Mouse (Mus musculus) megakaryocyte progenitor cell, adult 5-6 weeks (primary cell): ENCODE measurements at regions not wholly inside any gene's neighbourhood (a gene's known extent, or its start where the extent isn't known, plus 50 kb on each side); places are given as distances from the start of the nearest gene placed in this dataset.
"Not testable (repeated sequence)": the region's sequence is repeated elsewhere in the genome, so short reads cannot be mapped to it uniquely, and the experiment has no call there.

Experiments used
- ATAC-seq: replicated peaks from 2 replicates; pipeline ENCODE4 v1.8.0; 2016; ENCODE audit warnings: mild to moderate bottlenecking, moderate TSS enrichment, inconsistent platforms; ENCODE audit not compliant: poor library complexity

GRCm38 (mm10) chr6:68977959-68978358 is 1442.4 kb upstream of the Tacstd2 start:
- no peak for ATAC-seq

GRCm38 (mm10) chr6:68964012-68964411 is 1428.4 kb upstream of the Tacstd2 start:
- ATAC-seq: no peak

- peak; percentile 76 for ATAC-seq
Observed at GRCm38 (mm10) chr6:68938104-68938503, 1402.5 kb upstream of the Tacstd2 start.

GRCm38 (mm10) chr6:68931860-68932259 is 1396.3 kb upstream of the Tacstd2 start:
- peak; percentile 58; the same call in 1 of the 2 replicates for ATAC-seq

GRCm38 (mm10) chr6:68915536-68915935 is 1379.9 kb upstream of the Tacstd2 start:
- no peak for ATAC-seq

- ATAC-seq: no peak
Observed at GRCm38 (mm10) chr6:68884130-68884529, 1348.5 kb upstream of the Tacstd2 start.

- ATAC-seq: not testable (repeated sequence)
Observed at GRCm38 (mm10) chr6:68852761-68853160, 1317.2 kb upstream of the Tacstd2 start.

GRCm38 (mm10) chr6:68852286-68852685 is 1316.7 kb upstream of the Tacstd2 start:
- no peak for ATAC-seq

GRCm38 (mm10) chr6:68835186-68835585 is 1299.6 kb upstream of the Tacstd2 start:
- ATAC-seq: no peak

GRCm38 (mm10) chr6:68834633-68835032 is 1299.0 kb upstream of the Tacstd2 start:
- no peak for ATAC-seq

GRCm38 (mm10) chr6:68828460-68828859 is 1292.9 kb upstream of the Tacstd2 start:
- ATAC-seq: not testable (repeated sequence)

GRCm38 (mm10) chr6:68813346-68813745 is 1277.8 kb upstream of the Tacstd2 start:
- ATAC-seq: no peak

GRCm38 (mm10) chr6:68799205-68799604 is 1263.6 kb upstream of the Tacstd2 start:
- ATAC-seq: not testable (repeated sequence)

GRCm38 (mm10) chr6:68771507-68771906 is 1235.9 kb upstream of the Tacstd2 start:
- ATAC-seq: no peak

- no peak for ATAC-seq
Observed at GRCm38 (mm10) chr6:68750451-68750850, 1214.9 kb upstream of the Tacstd2 start.

GRCm38 (mm10) chr6:68749699-68750098 is 1214.1 kb upstream of the Tacstd2 start:
- no peak for ATAC-seq

GRCm38 (mm10) chr6:68738573-68738972 is 1203.0 kb upstream of the Tacstd2 start:
- ATAC-seq: no peak

- no peak for ATAC-seq
Observed at GRCm38 (mm10) chr6:68736647-68737046, 1201.1 kb upstream of the Tacstd2 start.

- ATAC-seq: no peak
Observed at GRCm38 (mm10) chr6:68736068-68736467, 1200.5 kb upstream of the Tacstd2 start.

- not testable (repeated sequence) for ATAC-seq
Observed at GRCm38 (mm10) chr6:68711084-68711483, 1175.5 kb upstream of the Tacstd2 start.

- ATAC-seq: peak; percentile 71
Observed at GRCm38 (mm10) chr6:68704291-68704800, 1168.8 kb upstream of the Tacstd2 start.

GRCm38 (mm10) chr6:68680792-68681110 is 1145.2 kb upstream of the Tacstd2 start:
- peak; percentile 76 for ATAC-seq

- 0 out of 2 replicates have a peak, but pooled peaks have one; percentile 14 for ATAC-seq
Observed at GRCm38 (mm10) chr6:68680099-68680791, 1144.6 kb upstream of the Tacstd2 start.
